Mouse (Mus musculus): ENCODE results near the gene Itpr3.

- TF ChIP-seq POLR2A (IDR thresholded peaks at IDR 0.05; ENCODE audit: extremely low read depth, insufficient read depth, low read length) (no peak), CTCF (IDR thresholded peaks at IDR 0.05; ENCODE audit: extremely low read depth, insufficient read depth, low read length) (no peak)
Measured at GRCm38 (mm10) chr17:27123103-27123502, 66.0 kb downstream of the Itpr3 start.

Data from cortical plate, adult 2 months (tissue).